Mouse (Mus musculus): Measurements from ENCODE around the gene Lurap1l.

DNA sequence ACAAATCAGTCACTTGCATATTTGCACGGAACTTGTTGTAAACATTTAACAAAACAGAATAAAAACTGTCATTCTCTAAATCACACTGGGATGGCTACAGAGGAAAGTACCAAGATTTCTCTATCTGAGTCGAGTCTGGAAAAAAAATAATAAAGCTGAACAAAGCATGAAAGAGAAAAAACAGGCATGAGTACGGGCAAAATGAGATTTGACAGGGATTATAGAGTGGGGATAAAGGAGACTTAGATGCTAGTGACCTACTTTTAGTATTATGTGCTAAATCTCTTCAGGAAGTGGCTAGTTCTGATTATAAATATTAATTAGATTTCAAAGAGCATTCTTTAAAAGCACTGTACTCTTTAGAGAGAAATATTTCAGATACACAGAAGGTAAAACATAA lies 3.7 kb upstream of the Lurap1l start:
- TF ChIP-seq POLR2A (IDR thresholded peaks at IDR 0.05; ENCODE audit: control insufficient read depth, low read depth, low read length) = no peak
- TF ChIP-seq CTCF (IDR thresholded peaks at IDR 0.05; ENCODE audit: control insufficient read depth, insufficient read depth, insufficient replicate concordance, low read depth, low read length) = no peak
